Mouse (Mus musculus): ENCODE measurements around the gene Cacna1c.

Cacna1c gene

DNA sequence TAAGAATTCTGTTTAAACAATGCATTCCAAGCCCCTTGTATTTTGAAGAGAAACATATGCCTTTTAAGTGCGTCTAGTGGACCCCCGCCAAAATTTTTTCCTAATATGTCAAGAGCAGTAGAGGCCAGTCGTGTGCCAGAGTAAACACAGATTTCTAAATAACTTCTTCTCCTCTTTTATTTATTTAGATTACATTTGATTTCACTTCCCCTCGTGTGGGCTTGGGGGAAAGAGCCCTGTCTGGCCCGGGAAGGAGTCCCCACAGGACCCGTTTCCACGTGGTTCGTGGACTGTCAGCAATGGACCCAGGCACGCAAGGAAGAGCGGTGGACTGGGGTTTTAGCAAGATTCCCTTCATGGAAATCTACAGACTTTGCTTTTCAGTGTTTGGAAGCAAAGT is 143.4 kb downstream of the Cacna1c start:
- CTCF ChIA-PET: no interaction called here

DNA sequence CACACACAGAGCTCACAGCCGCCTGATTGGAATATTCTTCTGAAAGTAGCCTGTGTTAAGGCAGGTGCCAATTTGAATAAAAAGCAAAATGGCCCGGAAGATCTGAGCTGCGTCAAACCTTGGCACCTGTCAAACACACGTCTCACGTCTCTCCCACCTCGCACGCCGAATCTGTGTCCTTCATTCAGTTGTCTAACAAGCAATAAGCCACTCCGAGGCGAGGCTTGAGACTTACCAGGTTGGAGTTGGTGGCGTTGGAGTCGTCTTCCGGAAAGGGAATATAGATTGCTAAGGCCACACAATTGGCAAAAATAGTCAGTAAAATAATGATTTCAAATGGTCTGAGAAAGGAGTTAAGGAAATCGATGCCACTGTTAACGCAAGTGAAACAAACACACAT is 143.9 kb downstream of the Cacna1c start:
- CTCF ChIA-PET: no interaction called here

DNA sequence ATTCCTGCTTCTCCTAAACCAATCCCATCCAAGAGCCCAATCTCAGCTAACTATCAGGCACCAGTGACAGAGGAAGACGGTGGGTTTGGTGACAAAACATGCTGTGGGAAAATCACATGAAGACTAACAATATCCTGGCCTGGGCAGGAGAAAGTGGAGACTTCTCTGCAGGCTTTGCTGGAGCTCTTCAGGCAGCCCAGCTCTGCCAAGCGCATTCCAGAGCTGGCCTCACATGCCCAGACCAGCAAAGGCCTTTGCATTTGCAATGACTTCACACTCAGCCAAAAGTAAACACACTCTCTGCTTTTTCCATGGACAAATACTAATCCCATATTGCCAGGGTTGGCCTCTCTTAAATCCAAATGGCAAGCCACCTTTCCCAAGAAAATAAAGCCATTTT is 144.5 kb downstream of the Cacna1c start:
- CTCF ChIA-PET: no interaction called here

DNA sequence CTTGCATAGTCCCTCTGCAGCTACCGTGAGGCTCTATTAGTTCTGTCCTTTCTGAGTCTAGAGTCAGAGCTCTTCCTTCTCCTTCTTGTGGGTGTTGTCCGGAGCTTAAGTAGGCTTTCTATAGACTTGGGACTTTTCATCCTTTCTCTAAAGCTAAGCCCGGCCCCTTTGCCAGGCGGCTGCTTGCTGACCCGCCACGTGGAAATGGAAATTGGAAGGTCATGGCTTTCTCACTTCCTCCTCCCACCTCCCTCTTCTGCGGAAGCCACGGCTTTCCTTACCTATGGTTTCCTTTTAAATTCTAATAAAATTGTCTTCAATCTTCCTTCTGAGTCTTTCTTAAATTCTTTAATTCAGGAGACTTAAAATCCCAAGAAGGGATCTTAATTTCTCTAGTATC is 148.9 kb downstream of the Cacna1c start:
- CTCF ChIA-PET: no interaction called here

DNA sequence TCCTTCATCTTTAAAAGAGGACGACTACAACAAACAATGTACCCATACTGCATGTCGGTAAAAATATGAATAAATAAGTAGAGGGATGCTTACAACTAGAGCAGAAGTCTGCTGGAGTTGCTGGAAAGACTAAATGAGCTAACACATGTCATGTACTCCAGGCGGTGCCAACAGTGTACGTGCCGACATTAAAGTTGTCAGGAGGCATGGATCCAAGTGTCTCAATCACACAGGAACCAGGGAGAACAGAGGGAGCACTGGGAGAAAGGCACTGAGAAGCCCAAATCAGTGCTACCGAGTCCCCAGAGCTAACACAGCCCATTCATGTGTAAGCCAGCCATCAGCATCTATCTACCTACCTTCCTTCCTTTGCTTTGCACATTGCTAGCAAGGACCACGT is 150.7 kb downstream of the Cacna1c start:
- CTCF ChIA-PET: no interaction called here

DNA sequence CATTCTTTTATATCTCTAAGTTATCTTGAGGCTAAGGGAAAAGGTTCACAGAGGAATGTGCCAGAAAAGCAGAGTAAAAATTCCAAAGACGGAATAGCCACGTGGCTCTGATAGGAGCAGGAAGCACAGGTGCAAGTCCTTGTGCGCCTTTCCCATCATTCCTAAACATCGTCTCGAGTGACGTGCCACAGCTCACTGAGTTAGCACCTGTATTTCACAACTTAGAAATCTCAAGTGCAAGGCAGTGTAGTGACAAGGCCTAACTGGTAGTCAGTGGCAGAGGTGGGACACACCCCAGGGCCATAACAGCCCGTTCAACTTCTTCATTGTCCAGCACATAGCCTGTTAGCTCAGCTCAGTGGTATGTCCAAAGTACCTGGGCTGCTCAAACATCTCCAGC is 152.1 kb downstream of the Cacna1c start:
- CTCF ChIA-PET: no interaction called here

DNA sequence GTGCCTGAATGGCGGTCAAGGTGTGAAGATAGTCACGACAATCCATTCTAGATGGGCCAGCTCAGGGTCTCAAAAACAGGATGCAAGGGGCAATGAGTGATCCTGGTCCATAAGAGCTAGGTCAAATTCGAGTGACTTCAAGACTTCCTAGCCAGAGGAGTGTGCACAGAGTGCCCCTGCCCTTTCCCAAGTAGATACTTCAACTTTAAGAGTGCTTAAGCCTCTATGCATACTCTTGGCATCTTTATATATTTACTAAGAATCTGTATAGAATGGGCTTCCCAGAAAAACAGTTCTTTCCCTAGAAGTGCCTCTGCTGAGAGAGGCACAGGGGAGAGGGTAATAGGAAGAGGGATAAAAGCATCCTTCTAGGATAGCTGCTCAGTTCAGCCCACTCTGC is 153.4 kb downstream of the Cacna1c start:
- CTCF ChIA-PET: no interaction called here

DNA sequence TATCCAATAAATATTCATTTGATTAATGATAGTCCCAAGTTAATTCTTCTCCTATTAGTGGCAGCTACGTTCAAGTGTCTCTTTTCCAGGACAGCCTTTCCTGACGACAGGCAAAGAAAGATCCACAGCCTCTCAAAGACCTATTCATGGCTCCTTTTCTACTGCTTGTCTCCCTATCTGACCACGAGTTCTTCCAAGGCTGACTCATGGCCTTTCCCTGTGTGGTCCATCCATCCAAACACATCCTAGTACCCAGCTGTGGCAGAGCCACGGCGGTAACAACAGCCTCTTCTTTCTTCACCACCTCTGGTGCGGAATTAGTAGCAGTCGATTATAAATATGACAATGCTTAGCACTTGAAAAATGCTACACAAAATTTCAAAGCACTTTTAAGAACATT is 155.3 kb downstream of the Cacna1c start:
- CTCF ChIA-PET: no interaction called here

DNA sequence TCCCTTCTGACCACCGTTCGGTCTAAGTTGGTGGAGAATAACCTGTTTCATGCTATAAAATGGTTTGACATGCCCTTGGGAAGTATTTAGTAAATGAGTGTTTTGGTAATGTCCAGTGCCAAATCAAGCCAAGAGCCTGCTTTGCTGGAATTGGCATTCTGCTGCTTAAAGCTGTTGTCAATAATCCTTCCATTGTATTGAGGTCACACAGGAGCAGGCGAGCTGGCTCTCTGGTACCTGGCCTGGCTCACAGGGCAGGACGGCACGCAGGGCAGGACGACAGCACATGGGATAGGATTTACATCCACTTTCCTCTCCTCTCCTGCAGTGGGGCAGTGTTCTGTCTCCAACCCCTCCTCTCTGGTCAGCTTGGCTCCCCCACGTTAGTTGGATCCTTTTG is 156.4 kb downstream of the Cacna1c start:
- CTCF ChIA-PET: no interaction called here

DNA sequence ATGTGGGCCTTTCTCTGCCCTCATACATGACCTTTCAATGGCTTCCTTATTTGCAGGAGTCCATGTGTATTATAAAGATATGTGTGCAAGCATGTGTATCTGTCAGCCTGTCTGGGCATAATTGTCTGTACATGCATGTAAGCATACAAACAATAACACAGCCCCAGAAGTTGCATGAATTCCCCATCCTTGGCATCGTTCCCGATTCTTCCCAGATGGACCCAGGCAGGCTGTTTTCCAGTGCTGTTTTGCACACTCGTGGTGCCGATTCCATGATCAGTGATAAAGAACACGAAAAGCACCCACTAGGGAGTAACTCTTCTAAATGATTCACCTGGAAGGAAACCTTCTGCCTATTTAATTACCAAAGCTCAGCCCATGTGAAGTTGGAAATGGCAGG is 156.9 kb downstream of the Cacna1c start:
- CTCF ChIA-PET: no interaction called here

DNA sequence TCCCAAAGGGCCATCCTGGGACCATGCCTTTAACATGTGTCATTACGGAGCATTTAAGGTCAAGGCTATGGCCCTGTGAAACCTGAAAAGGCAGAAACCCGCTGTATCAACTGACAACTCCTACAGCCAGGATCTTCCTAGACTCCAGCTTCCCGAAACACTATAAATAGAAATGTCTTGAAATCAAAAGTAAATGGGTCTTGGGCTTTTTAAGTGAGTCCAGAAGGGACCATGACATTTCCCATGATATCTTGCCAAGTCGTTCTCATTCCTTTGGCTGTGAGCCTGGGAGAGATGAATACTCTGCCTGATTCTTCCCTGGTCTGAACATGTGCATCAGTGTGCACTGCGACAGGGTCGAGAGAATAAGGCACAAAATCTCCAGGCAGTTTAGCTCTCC is 158.4 kb downstream of the Cacna1c start:
- CTCF ChIA-PET: no interaction called here

DNA sequence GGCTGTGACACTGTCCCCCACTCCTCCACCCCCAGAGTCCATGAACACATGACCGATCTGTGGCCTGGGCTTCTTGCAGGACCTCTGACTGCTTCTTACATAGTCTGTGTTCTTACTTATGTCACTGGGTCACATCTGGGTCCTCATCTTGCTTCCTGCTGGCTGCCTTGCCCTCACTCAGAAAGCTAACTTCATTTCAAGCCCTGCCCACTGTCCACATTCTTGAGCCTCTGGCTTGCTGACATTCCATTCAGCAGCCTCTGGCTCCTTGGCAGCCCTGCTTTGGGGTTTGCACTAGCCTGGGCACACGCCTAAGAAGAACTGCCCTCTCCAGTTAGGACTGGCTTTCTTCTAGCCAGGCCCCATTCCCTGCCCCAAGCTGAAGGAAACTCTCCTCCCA is 159.2 kb downstream of the Cacna1c start:
- CTCF ChIA-PET: no interaction called here

DNA sequence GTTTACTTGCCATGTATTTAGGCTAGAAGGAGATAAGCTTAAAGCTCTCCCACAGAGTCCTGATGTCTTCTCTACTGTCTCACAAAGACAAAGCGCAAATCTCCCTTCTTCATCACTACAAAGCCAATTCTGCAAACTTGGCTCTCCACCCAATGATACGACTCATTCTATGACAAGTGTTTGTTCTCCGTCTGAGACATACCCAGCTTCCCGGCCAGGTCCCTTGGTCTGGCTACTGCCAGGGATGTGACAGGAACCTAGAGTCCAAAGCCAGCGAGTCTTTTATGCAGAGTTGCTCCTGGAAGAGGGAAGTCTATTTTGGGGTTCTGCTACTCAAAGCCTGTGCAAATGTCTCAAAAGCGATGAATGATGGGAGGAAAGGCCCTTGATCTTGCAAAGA is 160.9 kb downstream of the Cacna1c start:
- CTCF ChIA-PET: no interaction called here

DNA sequence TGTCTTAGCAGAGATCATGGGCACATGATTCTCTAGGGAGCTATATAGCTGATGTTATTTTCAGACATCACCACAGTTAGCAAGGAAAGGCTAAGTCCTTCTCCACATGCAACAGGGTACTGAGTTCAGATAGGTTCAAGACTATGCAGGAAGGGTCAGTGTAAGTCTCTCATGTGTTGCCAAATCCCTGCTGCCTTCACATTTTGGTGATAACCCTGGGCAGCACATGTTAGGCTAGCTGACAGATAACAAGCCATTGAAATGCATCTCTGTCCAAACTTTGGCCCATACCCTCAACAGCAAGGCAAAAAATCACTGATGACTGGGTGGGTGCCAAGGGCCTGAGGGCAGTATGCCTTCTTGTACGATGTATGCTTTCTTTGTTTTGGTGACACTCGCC is 161.3 kb downstream of the Cacna1c start:
- CTCF ChIA-PET: no interaction called here

DNA sequence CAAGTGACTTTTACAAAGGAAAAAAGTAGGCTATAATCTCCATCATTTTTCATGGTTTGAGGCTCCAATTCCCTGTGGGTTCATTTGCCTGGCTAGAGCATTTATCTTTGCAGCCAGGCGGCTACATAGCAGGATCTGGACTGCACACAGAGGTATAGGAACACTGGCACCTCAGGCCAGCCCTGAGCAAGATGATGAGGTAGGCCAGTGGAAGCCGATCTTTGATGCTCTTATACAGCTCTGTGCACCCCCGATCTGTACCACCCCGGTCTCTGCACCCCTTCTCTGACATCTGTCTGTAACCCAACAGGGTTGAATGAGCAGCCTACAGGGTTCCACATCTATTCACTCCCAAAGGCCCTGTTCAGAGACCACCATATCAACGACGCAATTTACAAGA is 168.3 kb downstream of the Cacna1c start:
- CTCF ChIA-PET: no interaction called here

DNA sequence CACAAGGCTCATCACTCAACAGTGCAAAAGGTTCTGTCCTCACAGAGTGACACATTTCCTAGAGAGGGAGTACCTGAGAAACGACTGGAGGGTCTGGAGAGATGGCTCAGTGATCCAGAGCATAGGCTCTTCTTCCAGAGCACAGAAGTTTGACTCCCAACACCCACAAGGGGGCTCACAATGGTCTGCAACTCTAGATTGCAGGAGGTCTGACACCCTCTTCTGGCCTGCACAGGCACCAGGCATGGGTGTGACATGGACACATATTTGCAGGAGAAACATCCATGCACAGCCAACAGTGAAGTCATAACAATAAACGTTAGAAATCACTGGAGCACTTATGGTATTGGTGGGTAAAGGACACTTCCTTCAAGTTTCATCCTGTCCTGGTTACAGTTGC is 173.4 kb downstream of the Cacna1c start:
- CTCF ChIA-PET: no interaction called here

DNA sequence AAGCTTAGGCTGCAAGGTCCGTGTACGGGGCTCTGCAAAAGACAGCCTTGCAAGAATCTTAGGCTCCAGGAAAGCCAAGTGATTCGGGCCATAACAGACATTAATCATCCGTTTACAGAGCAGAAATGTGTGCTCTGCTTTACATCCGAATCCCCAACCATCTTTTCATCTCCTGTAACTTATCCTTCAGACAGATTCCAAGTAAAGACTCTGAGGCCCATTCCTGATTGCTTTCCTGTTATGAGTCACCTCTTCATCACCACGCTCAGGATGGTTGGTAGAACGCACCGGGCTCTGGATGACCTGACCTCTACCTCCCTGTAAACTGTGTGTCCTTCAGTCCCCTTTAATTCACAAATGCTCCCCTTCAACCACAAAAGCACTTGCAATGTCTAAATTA is 175.0 kb downstream of the Cacna1c start:
- CTCF ChIA-PET: no interaction called here

DNA sequence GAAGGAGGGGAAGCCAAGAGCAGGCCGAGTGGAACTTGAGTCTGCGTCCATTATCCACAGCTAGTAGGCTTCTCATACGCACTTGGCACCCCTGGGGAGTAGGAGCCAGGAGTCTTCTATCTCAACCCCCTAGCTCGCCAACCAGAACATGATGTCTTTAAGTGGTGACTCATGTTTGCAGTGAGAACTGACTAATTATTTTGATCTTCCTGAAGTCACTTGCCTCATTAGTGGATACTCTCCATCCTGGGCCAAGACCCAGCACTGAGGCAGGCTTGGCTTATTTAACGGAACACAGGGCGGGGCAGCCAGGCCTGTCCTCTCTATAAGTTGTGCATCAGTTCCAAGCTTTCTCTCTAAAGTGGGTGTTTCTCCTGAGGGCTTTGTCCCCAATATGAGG is 177.3 kb downstream of the Cacna1c start:
- CTCF ChIA-PET: no interaction called here

DNA sequence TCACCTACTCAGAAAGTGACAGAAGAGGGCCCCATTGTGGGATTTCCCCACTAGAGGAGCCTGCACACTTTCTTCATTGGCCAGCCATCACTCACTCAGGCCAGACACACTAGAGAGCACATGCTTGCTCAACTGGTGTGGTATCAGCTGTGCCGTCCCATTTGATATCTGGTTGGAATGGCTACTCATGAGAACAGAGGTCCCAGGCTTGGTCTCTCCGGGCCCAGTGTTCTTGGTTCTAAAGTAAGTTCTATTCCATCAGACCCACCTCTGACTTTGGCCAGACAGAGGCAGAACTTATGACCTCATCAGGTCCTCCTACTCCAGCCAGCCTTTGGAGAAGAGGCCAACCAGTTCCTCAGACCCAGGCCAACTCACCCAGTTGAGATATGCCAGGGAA is 178.0 kb downstream of the Cacna1c start:
- CTCF ChIA-PET: no interaction called here

DNA sequence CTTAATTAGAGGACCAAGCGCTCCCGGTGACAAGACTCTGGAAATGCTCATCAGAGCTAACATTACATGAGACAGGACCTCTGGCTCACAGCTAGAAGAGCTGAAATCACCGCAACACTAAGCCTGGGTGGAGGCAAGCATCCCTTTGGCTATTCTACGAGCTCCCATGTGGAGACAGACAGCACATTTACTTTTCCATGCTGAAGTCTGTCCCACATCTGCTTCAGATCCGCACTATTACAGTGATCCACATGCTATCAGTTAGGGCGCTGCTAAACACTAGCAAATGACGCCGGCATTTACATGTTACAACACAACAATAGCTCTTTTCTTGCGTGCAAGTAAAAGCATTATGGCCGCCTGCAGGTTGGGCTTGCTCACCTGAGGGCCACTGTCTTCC is 178.7 kb downstream of the Cacna1c start:
- CTCF ChIA-PET: no interaction called here

DNA sequence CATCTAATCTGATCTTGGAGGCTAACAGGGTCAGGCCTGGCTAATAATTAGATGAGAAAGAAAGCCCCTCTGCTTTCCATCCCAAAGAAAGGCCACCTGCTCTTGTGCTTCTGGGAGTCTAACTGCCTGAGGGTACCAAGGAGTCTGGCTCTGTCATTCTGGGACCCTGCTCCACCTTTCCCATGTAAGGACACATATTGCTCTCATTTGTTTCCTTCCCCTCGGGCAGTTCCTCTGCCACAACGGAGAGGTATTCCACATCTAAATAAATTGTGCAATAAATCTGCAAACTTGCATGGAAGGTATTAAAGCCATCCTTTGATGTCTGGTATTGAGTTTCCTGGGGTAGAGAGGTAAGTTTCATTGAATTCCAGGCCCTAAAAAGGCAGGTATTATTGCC is 180.9 kb downstream of the Cacna1c start:
- CTCF ChIA-PET: no interaction called here

DNA sequence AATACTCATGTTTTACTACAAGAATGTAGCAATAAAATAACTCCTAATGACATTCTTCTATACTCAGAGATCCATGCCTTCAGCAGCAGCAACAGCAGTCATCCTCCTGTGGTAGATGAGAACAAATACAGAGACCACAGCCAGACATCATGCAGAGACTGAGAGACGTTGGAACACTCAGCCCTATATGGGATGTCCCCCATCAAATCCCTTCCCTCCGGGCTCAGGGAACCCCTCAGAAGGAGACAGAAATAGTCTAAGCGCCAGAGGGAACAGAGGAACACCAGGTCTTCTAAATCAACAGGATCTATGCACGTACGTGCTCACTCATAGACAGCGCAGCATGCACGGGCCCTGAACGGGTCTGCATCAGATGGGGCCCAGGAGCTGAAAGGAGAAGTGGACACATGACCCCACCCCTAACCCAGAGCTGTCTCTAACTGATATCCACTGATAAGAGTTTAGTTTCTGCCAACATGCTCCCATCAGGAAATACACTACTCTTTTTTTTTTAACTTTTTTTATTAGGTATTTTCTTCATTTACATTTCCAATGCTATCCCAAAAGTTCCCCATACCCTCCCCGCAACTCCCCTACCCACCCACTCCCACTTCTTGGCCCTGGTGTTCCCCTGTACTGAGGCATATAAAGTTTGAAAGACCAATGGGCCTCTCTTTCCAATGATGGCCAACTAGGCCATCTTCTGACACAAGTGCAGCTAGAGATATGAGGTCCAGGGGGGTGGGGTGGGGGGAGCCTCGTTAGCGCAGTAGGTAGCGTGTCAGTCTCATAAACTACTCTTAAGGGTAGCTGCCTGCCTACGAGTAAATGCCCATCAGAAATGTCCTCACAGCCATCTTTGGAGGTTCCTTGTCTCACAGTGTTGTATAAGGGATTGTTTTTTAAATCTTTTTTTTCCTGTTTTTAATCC is 182.8 kb downstream of the Cacna1c start:
- CTCF ChIA-PET: no interaction called here

DNA sequence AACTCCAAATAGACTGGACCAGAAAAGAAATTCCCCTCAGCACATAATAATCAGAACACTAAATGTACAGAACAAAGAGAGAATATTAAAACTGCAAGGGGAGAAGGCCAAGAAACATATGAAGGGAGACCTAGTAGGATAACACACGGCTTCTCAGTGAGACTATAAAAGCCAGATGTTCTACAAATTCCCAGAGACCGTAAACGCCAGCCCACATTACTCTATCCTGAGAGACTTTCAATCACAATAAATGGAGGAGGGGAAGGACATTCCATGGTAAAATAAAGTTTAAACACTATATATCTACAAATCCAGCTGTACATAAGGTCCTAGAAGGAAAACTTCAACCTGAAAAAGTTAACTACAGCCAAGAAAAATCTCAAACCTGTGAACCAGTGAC is 185.3 kb downstream of the Cacna1c start:
- CTCF ChIA-PET: no interaction called here

DNA sequence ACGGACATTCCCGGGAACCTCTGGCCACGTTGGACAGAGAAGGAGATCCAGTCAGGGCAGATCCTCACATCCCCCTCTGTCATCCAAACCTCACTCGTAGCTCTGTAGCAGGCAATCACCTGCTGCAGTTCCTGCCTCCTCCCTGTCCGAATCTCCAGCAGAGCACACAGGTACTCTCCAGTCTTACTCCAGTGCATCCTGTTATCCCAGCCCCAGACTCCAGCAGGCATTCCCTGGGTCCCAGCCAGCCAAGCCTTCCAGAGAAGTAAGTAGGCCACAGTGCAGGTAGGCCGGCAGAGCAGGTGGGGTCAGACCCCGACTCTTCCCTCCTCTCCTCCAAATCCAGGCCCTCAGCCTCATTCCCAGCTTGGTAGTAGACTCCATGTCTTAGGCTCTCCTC is 186.7 kb downstream of the Cacna1c start:
- CTCF ChIA-PET: interaction anchor here (0.6 kb wide), 1 partner anchor 8 kb away, joined by 11 read pairs; no protein-coding TSS in a partner anchor
